Mouse (Mus musculus) megakaryocyte-erythroid progenitor cell, adult 5-6 weeks (primary cell): ENCODE measurements around the gene Espn. TPM values are rescaled to one million over a fixed set of nuclear protein-coding genes. Genes with fewer than 3 reads are reported as not detected.

Source experiments
- ATAC-seq: replicated peaks from 2 replicates; pipeline ENCODE4 v1.8.0; 2016; ENCODE audit warnings: mild to moderate bottlenecking, inconsistent platforms; ENCODE audit not compliant: severe bottlenecking, poor library complexity, low FRiP score, low TSS enrichment
- total RNA-seq, 2 experiments: library from RNA; stranded (forward) in 1 of 2; stranded (reverse) in 1 of 2; fragments of 200-1000, 215-1000 nt in 1 of 2; fragments of >200 nt in 1 of 2; fragmentation: Nextera tagmentation in 1 of 2; gene quantifications; 2 replicates each; pipeline ENCODE4 v1.2.3; 2014 to 2017

Gene Espn
- total RNA-seq (2014; fragmentation: Nextera tagmentation), result 2.9 and 5.7 TPM in 2 replicates
- total RNA-seq (2017), result 2.2 and 3.1 TPM in 2 replicates

DNA sequence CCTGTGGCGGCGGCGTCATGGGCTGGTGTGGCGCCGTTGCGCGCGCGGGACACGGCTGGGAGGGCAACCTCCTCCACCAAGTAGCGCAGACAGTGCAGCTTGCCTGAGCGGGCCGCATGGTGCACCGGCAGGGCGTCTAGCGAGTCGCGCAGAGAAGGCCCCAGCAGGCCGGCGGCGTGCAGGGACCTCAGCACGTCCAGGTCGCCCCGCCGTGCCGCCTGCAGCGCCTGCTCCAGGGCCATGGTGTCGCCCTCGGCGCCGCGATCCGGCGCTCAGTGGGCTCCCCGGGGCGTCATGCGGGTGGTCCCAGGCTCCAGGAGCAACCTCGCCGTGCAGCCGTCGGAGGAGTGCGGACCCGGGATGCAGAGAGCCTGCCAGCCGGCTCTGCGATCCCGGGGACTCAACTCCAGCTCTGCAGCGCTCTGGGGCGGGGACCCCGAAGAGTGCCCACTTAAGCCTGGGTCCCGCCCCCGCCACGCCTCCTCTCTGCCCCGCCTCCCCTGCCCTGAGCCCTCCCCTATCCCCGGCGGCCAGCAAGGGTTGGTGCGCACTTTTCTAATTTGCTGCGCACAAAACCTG, at the start of gene Espn:
Gene Espn, minus strand, starts transcription at position 406 of the 579 bp plus-strand sequence.
- ATAC-seq, result peak; percentile 59

DNA sequence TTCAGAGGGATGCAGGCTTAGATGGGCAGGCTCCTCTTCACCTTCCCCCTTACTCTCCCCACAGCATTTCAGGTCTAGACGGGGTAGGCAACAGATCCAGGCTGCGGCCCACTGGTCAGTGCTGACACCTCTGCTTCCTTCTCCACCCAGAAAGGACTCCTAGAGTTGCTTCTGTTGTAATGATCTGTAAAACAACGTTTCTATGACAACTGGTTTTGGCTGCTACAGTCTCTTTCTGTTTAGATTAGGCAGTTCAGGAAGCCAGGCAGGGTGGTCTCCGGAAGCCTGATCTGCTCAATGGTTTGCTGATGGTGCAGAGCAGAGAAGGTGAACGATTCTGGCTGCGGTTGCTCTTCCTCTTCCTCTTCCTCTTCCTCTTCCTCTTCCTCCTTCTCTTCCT, 49.3 kb upstream of the Espn start:
- ATAC-seq, result 0 out of 2 replicates have a peak, but pooled peaks have one; percentile 25

DNA sequence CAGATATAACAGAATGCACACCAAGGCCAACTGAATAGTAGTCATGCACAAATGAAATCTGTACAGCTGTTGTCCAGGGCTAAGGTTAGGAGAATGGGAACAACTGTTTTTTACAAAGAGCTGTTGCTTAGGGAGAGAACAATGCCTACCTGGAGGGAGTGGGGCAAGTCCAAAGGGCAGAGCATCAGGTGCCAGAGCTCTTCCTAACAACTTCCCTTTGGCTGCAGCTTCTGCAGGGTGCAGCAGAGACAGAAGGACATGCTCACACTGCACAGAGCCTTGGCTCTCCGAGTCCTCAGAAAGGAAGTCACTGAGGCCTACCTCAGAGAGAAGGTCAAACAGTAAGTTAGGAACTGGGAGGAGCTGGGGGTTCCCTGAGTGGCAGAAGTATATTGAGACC, 47.4 kb upstream of the Espn start:
- no peak for ATAC-seq

- peak; percentile 51 for ATAC-seq
Measured at GRCm38 (mm10) chr4:152197545-152197944, 45.4 kb upstream of the Espn start.

GRCm38 (mm10) chr4:152196276-152196675, 44.1 kb upstream of the Espn start:
- no peak for ATAC-seq

DNA sequence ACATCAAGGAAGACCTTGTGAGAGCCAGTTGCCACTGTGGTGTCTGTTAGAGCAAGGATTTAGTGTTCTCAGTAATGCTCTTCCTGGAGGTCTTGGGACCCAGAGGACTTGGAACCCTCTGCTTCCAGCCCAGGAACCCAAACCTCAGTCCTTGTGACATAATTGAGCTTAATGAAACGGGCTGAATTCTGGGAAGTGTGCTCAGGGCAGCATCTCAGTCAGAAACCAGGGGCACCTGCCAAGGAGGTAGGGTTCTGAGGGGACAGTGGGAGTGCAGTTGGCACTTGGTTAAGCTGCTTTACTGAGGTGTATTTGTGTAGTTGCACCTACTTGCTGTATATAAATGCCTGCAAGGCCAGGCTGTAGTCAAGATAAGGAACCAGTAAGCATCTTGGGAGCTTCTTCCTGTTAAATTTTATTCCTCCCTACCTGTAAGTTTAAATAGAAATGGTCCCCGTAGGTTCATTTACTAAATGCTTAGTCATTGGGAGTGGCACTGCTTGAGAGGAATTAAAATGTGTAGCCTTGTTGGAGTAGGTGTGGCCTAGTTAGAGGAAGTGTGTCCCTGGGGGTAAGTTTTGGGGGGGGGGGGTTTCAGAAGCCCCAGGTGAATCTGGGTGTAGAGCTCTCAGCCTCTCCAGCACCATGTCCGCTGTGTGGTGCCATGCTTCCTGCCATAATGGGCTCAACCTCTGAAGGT, 42.5 kb upstream of the Espn start:
- ATAC-seq, result no peak

DNA sequence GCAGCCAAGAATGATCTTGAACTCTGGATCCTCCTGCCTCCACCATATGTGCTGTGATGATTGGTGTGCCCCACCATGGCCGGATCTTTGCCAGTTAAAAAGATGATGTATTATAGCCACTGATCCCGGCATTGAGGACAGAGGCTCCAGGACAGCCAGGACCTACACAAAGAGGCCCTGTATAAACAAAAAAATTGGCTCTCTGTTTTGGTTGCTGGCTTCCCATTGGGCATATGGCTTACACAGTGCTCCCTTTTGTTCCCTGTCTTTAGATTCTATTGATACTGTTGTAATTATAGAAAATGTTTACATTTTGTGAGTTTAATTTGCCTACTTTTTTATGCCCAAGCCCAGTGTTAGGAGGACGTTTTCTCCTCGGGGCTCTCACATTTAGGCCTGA, 40.4 kb upstream of the Espn start:
- no peak for ATAC-seq

DNA sequence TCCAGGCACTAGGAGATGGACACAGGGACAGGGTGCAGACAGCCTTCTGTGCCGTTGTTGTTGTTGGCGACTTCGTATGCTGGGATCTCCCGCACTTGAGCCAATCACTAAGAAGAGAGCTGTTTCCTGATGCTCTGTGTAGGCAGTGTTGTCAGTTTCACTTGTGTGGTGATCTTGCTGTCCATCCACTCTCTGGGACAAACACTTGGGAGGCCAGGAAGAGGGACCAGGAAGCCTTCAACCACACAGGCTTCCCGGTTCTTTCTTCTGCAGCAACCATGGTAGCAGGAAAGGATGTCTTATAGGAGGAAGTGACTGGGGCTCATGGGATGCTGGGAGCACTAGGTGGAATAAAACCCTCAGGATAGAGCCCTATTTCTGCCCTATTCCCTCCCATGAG, 38.5 kb upstream of the Espn start:
- ATAC-seq, result no peak

DNA sequence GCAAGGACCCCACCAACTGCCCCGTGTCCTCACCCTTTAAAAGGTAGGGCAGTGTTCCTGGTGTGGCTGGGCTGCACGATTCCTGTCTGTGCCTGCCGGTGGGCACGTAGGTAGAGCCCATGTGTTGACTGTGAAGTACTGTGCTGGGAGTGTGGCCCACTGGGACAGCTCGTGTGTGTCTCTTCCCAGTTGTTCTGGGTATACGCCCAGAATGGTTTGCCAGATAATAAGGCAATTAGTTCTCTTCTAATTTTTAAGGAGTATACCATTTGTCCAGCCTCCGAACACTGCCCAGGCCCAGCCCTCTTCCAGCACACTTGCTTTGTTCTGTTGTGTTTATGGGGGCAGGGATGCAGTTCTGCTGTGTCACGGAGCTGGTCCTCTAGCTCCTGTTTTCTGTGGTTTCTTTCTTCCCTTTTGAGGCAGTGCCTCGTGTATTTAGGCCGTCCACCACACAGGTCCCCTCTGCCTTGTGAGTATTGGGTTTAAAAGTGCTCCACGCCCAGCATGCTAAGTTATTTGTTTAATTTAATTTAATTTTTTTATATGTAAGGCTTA, 38.0 kb upstream of the Espn start:
- peak; percentile 31 for ATAC-seq

- no peak for ATAC-seq
Measured at GRCm38 (mm10) chr4:152189691-152190090, 37.5 kb upstream of the Espn start.

DNA sequence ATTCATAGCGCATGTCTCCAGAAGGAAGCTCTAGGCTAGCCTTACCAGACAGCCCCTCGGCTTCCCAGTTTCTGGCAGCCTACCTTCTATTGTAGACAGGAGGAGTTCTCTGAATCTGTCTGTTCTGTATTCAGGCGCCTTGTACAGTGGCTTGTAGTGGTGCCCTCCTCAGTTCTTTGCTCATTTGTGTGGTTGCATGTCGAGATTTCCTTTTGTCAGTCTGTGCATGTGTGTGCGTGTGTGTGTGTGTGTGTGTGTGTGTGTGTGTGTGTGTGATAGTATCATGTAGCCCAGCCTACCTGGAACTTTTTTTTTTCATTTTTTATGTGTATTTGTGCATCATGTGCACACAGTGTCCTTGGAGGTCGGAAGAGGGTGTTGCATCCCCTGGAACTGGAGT, 36.9 kb upstream of the Espn start:
- no peak for ATAC-seq

DNA sequence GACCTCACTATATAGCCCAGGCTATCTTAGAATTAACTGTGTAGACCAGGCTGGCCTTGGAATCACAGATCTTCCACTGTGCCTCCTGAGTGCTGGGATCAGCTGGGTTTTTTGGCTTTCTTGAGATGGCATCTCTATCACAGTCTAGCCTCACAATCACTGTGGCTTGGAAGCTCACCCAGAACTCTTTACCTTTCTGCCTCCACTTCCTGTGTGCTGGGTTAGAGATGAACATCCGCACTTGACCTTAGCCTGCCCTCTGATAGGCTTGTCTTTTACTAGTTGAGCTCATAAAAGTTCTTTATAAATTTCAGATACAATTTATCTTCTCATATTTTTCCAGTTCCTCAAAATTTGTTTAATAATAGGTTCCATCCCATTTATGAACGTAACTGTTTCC, 36.5 kb upstream of the Espn start:
- ATAC-seq, result no peak

- no peak for ATAC-seq
Measured at GRCm38 (mm10) chr4:152187142-152187541, 35.0 kb upstream of the Espn start.

GRCm38 (mm10) chr4:152186205-152187082, 34.3 kb upstream of the Espn start:
- peak; percentile 53 for ATAC-seq

- peak; percentile 12; the same call in 1 of the 2 replicates for ATAC-seq
Measured at GRCm38 (mm10) chr4:152185510-152186204, 33.5 kb upstream of the Espn start.

DNA sequence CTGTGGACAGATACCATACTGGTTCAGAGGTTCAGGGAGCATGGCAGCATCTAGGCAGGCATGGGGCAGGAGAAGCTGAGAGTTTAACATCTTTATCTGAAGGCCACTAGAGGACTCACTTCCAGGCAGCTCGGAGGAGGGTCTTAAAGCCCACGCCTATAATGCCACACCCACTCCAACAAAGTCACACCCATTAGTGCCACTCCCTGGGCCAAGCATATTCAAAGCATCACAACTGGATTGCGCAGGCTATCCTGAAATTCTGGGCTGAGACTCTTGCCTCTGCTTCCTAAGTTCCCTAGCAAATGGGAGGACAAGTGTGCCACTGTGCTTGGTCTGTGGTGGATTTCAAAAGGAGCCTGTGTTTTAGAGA, 33.0 kb upstream of the Espn start:
- peak; percentile 65 for ATAC-seq

DNA sequence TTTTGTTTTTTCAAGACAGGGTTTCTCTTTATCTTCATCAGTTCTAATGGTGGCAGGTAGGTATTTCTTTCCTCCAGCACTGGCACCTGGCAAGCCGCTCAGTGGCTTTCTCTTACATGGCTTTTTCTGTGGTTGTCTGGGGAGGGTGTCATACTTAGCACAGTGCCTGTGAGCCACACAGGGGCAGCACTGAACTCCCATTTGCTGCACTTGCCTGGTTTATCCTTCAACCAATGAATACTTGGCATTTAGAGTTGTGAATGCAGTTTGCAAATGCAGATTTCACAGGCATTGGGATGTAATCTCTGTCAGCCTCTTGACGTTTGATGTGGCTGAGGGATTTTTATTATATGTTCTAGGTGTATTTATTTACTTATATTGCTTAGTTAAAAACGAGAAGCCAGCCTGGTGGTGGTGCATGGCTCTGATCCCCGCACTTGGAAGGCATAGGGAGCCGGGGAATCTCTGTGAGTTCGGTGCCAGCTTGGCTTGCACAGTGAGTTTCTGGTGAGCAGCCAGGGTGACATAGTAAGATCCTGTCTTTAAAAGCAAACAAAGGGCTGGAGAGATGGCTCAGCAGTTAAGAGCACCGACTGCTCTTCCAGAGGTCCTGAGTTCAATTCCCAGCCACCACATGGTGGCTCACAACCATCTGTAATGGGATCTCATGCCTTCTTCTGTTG, 32.3 kb upstream of the Espn start:
- no peak for ATAC-seq

GRCm38 (mm10) chr4:152182205-152182604, 30.0 kb upstream of the Espn start:
- no peak for ATAC-seq
